Mouse (Mus musculus) 416B (cell line): ENCODE measurements around the gene Mfsd4a.

Source experiments
- DNase-seq: peaks from one replicate; pipeline ENCODE4 v3.0.0; 2011; ENCODE audit warnings: low read depth

Gene Mfsd4a

DNA sequence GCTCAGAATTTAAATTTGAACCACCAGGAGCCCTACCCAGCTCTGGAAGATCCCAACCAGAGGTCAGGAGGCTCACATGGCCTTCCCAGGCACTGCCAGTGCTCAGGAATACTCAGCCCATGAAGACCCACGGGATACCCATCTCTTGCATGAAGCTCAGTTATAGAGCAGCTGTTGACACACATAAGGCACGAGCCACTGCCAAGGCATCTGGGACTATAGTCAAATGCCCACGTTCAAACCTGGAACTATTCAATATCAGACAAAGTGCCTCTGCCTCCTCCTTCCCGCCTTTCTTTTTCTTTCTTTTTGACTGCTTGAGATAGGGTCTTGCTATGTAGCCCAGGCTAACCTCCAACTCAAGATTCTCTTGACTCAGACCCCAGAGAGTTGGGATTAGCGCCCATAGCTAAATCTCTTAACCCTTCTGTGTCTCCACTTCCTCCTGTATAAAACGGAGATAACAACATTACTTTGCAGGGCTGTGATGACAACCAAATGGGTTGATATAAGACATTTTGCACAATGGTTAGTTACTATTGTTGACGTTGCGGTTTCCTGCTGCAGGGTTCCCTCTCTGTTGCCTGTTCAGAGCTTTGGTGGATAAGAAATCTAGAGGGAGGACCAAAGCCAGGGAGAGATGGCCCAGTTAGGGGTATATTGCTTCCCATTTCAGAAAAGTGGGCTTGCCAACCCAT is 2.2 kb downstream of the Mfsd4a start:
- no peak for DNase-seq

DNA sequence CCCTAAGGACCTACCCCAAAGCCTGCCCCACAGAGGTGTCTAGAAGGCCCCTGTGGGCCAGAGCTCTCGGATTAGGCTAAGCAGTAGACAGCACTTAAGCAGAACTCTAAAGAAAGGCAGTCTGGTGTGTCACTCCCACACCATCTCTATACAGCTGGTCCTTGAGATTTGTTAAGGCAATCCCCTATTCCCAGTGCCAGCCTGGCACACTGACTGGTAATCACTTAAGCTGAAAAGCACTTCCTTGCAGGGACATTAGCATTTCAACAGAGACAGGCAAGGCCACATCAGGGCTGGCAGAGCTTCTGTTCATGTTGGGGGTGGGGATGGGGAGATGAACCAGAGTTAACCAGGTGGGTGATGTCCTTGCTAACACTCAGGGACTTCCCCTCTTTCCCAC is 2.9 kb downstream of the Mfsd4a start:
- DNase-seq, result no peak

DNA sequence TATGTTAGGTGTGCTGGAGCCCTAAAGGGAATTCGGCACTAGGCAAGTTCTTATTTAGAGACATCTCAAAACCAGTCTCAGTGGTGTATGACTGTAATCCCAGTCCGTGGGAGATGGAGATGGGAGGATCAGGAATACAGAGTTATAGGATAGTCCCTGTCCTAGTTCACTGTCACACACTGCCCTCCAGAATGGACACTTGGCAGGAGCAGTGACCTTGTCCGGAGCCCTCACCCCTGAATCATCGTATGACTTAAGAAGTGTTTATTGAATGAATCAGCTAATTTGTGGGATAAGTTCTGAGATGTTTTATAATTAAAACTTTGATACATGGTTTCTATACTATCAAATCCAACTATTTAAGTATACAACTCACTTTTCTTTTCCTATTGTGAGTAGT is 4.8 kb downstream of the Mfsd4a start:
- peak; percentile 20 for DNase-seq

DNA sequence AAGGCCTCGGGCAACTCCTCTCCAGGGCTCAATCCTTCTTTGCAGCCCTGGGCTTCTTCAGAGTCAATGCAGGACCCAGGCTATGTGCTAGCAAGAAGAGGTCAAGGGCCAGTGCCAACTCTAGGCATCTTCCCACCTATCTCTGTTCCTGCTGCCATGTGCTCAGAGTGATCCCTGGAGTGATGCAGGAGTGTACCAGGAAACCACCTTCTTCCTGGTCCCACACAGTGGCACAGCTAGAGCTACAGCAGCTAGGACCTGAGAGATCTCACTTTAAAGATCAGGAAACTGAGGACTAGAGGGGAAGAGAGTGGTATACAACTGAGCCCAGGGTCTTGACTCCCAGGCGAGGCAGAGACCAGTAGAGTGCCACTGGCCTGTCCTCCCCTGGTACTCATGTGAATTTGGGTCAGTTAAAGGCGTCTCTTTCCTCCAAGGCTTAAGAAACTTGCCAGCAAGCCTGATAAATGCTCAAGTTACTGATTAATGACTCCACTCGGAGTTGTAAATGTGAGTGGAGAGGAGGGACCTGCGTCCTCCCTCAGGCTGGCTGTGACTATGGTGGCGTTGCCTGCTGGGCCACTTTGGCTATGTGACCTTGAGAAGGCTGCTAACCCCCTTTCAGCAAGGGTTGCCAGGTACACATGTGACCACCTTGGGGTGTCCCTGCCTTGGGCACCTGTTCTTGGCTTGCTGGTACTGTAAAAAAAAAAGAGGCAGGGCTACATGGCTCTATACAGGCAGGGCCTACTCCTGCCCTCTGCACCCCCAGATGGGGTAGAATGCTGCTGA is 5.9 kb downstream of the Mfsd4a start:
- no peak for DNase-seq

DNA sequence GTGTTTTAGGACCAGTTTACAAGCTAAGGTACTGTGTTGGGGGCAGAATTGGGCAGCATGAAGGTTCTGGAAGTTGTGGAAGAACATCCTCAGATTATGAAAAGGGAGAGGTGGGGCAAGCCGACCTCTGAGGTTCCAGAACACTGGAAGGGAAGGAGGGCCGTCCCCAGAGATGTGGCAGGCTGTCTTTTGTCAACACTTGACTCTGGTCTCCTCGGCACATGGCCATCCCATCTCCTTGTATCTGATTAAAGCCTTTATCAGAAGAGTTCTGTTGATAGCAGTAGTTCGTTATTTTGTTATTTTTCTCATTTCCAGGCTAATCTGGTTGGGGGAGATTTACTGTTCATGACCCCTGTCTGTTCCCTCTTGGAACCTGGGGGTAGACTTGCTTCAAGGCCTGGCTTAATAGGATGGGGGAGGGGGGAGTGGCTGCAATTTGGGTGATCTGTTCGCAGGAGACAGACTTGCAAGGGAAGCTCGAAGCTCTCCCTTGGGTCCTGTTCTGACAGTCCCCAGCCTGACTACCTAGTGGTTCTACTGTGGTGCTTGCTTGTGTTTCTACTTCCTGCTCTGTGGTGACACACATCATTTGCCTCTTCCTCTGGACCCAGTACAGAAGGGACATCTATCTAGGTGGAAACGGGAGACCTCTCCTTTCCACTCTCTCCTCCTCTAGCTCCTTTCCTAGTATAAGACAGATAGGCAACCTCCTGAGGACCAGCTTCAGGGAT is 7.7 kb downstream of the Mfsd4a start:
- peak; percentile 20 for DNase-seq

DNA sequence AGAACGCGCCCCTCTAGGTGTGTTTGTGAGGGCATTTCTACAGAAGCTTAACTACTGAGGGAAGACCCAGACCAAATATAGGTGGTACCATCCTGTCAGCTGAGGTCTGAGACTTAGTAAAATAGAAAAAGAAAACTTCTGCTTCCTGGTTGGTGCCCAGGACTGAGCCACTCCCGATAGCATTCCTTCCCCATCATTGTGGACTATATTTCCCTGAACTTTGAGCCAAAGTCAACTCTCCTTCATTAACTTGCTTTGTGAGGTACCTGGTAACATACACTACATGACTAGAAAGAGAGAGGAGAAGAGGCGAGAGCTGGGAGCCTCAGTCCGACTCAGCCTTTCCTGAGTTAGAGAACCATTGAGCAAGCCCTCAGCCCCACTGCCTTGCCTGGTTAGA is 9.3 kb downstream of the Mfsd4a start:
- peak; percentile 48 for DNase-seq

DNA sequence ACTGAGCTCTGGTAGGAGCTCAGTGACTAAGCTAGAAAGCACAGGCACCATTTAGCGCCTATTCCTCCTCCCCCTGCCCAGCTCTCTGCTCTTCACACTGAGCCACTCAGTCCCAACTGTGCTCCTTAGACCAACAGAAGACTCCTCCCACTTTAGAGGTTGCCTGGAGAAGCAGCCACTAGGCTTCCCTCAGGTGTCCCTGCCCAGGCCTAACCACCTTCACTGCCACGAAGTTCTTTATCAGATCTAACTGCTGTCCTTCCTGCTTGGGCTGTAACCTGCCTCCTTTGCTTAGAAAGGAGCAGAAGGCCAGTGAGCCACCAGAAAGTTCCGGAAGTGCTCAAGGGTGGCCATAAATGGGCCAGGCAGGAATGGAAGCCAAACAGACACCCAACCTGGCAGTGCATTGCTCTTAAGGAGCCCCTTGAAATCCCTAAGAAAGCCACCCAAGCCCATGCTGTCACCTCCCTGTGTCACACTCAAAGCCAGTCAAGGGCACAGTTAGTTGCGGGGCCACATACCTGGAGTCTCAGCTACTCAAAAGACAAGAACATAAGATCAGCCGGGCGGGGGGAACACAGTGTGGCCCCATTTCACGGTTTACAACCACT is 12.7 kb downstream of the Mfsd4a start:
- DNase-seq, result no peak

DNA sequence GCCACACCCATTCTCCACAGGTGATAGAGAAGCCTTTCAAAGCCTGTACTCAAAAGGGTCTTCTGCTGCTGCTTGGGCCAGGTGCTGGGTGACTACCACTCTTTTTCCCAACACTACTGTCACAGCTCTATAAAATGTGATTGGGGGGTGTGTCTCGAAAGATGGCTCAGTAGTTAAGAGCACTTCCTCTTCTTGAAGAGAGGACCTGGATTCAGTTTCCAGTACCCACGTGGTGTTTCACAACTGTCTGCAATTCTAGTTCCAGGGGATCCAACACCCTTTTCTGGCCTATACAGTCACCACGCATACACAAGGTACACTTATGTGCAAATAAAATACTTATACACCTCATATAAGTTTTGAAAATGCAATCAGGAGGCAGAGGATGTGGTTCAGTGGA is 13.5 kb downstream of the Mfsd4a start:
- DNase-seq, result peak; percentile 77

DNA sequence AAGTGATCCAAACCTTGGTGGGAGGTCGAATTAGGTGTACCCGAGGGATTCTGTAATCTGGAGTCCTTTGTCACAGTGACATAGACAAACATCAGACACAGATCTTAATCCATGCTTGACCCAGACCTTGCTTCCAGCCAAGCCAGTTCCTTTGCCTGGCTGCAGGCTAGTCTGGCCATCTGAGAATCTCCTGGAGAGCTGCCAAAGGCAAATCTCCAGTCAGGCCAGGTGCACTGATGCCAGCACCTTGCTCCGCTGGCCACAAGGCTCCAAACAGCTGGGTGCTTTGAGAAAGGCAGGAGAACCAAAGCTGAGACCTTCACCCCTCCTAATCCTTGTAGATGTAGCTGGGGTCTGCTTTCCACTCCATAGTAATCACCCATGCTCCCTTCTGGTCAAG is 16.1 kb downstream of the Mfsd4a start:
- DNase-seq, result no peak

DNA sequence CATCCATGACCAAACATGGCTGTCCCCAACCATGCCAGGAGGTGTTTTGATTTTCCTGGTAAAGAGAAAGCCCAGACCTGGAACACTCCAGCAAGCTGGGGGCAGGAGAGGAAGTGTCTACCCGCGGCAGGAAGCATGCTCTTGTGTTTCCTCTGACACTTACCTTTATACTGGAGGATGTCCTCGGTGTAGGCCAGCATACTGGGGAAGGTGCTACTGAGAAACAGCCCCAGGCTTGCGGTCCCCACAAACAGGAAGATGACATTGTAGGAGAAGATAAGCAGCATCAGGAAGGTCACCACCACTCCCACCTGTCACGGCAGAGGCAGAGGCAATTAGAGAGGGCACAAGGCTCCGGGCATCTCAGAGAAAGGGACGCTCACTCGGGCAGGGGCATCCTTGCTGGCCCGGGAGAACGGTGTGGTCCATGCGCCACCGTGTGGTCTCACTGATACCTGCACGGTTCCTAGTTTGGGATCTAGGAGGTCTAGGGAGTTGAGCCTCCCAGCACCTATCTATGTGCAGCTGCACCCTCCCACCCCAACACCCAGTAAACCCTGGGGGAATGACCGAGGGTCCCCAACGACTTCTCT is 21.6 kb downstream of the Mfsd4a start:
- DNase-seq, result peak; percentile 49

DNA sequence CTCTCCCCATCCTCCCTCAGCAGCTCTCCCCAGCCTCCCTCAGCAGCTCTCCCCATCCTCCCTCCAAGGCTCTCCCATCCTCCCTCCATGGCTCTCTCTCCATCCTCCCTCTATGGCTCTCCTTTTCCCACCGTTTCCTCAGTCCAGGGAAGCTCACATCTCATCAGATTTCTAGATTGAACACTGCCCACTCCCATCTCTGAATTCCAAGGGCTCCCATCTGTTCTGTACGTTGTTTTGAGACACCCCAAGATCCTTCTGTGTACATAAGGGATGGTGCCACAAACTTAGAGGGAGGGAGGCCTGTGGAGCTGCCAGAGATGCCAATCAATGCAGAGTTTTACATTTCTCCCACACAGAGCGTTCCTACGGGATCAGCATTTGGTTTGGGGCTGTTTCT is 24.1 kb downstream of the Mfsd4a start:
- no peak for DNase-seq

DNA sequence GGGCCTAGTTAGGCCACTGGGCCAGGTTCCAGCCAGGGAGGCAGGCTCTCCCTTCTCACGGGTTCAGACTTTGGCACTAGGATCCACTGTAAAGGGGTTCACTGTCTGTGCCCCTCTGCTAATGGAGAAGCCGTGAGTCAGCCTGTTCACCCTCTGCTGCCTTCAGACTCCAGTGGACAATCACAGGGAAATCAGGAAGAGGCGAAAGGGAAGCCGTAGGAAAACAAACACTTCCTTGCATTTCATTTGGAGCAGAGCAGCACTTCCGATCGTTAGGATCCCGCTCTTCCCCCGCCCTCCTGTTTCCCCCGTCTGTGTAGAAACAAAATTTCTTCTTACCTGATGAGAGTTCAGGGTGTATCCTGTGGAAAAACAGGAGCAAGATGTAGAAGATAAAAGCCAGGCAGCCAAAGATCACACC is 27.7 kb downstream of the Mfsd4a start:
- no peak for DNase-seq

DNA sequence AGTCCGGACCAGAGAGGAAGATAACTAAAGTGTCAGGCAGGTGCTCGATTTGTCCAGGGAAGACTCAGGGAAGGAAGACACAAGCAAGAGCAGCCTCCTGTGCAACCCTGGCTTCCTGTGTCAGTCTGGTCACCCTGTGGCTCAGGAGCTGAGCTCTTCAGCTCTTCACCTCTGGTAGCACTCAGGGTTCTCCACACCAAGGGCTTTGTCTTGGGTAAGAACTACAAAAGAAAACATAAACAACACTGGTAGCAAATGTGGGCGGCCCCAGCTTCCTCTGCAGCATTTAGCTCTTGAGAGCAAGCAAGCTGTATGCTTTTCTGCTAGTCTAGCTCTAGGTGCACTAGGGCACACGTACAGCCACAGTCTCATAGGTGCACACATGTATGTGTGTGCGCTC is 29.1 kb downstream of the Mfsd4a start:
- DNase-seq, result no peak

DNA sequence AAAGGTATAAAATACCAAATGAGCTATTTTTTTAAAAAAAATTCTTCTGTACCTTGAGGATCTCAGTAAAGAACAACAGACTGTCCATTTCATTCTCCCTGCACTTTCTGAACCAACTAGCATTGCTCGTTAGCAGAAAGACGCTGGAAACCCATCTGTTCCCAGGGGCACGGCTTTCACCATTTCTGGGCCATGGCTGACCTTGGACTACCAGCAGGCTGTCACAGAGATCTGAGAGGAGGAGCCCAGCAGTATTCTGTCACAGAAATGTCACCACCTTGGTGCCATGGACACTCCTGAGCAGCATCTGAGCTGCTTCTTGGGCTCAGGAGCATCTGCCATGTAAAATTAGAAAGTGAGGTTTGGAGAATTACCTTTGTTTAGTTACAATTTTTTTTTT is 30.1 kb downstream of the Mfsd4a start:
- DNase-seq, result no peak

DNA sequence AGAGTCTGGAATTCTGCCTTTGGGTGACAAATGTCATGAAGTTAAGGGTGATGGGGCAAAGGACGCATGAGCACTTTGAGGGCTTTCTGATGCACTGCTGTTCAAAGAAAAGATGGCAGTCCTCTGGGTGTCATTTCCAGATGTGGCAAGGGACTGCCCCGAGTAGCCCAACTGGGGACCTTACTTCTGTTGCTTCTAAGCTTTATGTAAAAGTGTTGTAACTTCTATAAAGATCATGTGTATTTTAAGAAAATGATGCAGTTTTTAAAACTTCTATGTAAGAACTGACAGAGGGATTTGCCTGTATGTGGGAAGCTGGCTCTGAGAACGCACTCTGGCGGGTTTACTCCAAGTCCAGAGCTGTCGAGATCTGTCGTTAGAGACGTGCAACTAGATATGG is 35.7 kb downstream of the Mfsd4a start:
- no peak for DNase-seq

DNA sequence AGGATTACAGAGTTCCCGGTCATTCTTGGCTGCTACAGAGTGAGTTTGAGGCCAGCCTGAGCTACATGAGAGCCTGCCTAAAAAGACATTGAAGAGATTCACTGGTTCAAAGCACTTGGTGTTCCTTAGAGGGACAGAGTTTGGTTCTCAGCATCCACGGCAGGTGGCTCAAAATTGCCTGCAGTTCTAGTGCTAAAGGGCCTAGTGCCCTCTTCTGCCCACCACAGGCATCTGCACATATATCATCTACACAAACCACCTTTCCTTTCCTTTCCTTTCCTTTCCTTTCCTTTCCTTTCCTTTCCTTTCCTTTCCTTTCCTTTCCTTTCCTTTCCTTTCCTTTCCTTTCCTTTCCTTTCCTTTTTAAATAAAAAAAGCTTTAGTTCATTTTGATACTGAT is 37.3 kb downstream of the Mfsd4a start:
- DNase-seq, result peak; percentile 28

DNA sequence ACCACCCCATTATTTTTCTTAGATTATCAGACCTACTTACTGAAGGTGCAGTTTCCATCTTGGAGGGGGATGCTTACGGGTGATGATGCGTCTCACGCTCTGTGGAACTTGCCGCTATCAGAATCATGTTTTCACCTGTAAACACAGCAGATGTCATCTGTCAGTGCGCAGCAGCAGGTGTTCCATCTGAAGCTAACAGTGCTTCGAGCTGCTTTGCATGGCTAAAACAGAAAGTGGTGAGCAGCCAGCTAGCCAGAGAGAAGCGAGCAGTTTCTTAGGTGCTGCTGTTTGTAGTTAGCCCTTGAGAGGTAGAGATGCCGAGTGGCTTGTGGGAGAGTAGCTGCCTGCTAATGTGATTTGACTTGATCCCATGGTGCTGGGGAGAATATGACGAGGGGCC is 39.4 kb downstream of the Mfsd4a start:
- DNase-seq, result no peak

DNA sequence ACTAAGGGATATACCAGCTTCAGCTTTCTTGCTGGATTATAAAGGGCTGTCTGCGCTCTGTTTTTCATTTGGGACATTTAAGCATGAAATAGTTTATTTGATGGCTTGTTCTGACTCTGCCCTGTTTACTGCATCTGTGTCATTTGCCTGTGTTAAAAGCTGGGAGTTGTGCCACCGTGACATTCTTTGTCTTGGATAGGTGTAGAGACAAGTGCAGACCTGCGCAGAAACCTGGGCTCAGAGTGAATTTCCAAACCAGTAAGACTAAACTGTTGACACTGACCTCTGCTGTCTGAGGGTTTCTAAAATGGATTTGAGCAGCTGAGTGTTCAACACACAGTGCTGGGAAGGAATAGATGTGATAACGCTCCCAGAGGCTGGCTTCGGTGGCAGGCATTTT is 39.9 kb downstream of the Mfsd4a start:
- no peak for DNase-seq

DNA sequence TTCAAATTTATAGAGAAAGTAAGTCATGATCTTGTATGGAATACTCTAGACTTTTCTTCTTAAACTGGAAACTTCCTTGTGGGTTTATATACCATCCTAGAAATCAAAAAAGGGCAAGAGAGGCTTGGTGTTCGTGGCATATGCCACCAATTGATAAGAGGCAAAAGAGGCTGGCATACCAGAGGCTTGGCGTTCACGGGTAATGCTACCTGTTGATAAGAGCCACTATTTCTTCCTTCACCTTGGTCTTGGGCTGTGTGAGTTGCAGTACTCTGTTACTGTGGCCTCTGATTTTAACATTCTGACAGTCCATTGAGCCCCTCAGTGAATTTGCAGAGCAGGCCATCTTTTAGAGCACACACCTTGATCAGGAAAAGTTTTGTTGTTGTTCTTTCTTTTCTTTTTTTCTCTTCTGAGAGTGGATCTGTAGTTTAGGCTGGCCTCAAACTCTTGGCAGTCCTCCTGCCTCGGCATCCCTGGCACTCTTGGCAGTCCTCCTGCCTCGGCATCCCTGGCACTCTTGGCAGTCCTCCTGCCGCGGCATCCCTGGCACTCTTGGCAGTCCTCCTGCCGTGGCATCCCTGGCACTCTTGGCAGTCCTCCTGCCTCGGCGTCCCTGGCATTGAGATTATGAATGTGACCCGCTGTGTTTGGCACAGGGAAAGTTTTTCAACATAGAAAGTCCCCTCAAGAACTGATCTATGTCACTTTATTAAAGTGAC is 40.8 kb downstream of the Mfsd4a start:
- DNase-seq, result no peak

DNA sequence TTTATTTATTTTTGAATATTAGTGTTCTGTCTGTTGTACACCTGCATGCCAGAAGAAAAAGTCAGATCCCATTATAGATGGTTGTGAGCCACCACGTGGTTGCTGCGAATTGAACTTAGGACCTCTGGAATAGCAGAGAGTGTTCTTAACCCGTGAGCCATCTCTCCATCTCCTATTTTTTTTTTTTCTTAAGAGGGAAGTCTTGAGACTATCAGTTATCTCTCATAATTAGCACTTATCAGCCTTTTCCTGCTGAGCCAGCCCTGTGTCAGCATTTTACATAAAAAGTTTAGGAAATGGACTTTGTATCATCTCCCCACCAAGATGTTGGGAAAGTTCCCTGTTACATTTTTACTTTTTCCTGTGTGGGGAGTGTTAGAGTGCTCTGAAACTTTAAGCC is 45.8 kb downstream of the Mfsd4a start:
- DNase-seq, result no peak

DNA sequence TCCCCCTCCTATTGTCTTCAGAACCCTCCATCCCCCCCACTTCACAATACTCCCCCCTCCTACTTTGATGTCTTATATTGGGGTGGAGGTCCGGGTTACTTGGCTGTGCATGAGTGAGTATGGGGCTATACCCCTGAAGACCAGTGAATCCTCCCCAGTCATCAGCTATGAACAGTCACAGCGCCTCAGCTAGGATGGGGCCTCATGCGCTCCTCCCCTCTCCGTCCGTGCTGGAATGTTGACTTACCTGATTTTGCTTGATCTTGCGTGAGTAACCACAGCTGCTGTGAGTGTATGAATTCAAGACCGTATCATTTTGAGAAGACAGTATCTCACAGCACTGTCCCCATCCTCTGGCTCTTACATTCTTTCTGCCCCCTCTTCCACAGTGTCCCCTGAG is 48.0 kb downstream of the Mfsd4a start:
- no peak for DNase-seq

DNA sequence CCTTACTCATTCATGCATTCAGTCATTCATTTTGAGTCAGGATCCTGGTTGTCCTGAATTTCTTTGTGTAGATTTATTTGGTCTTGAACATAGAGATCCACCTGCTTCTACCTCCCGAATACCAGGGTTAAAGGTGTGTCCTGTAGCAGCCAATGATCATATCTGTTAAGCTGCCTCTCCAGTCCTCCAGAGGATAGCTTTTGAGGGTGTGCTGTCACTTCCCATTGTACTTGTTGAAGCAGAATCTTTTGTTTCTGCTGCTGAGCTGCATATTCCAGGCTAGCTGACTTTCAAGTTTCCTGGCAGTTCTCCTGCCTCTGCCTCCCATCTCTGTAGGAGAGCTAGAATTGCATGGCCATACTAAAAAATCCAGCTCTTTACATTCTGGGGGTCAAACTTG is 51.2 kb downstream of the Mfsd4a start:
- no peak for DNase-seq
